Mouse (Mus musculus) ES-Bruce4 (cell line): ENCODE measurements at regions not wholly inside any gene's neighbourhood (a gene's known extent, or its start where the extent isn't known, plus 50 kb on each side); places are given as distances from the start of the nearest gene placed in this dataset.

Source experiments
- H3K27ac ChIP-seq: 2 replicates; pipeline ENCODE4 v1.5.1; 2012; ENCODE audit warnings: low read length, inconsistent platforms; ENCODE audit not compliant: insufficient read depth
- H3K27me3 ChIP-seq: 2 replicates; pipeline ENCODE4 v1.6.1; 2012; ENCODE audit warnings: mild to moderate bottlenecking, low read length, inconsistent platforms; ENCODE audit not compliant: control insufficient read depth, poor library complexity, insufficient read depth, severe bottlenecking
- H3K36me3 ChIP-seq: 2 replicates; pipeline ENCODE4 v1.6.1; 2012; ENCODE audit warnings: inconsistent platforms, mild to moderate bottlenecking, low read length, moderate library complexity; ENCODE audit not compliant: control insufficient read depth, poor library complexity, insufficient read depth, severe bottlenecking
- H3K4me1 ChIP-seq: one replicate; pipeline ENCODE4 v1.8.1; 2011; ENCODE audit warnings: low read length; ENCODE audit not compliant: control insufficient read depth, insufficient read depth
- H3K4me3 ChIP-seq: 2 replicates; pipeline ENCODE4 v1.5.1; 2011; ENCODE audit warnings: low read depth, mild to moderate bottlenecking, low read length
- H3K9ac ChIP-seq: 2 replicates; pipeline ENCODE4 v1.6.1; 2012; ENCODE audit warnings: low read depth, mild to moderate bottlenecking, inconsistent platforms; ENCODE audit not compliant: poor library complexity, severe bottlenecking
- H3K9me3 ChIP-seq: replicated peaks from 2 replicates; pipeline ENCODE4 v1.6.1; 2012; ENCODE audit warnings: mild to moderate bottlenecking, low read length, inconsistent platforms; ENCODE audit not compliant: control insufficient read depth, poor library complexity, insufficient read depth, severe bottlenecking
- CTCF ChIP-seq: IDR thresholded peaks from one replicate; pipeline ENCODE4 v1.8.1; 2011; ENCODE audit warnings: low read depth, low read length
- EP300 ChIP-seq: IDR thresholded peaks from 2 replicates; pipeline ENCODE4 v1.6.1; 2011; ENCODE audit warnings: low read depth, low read length; ENCODE audit not compliant: insufficient read depth
- POLR2A ChIP-seq: IDR thresholded peaks from one replicate; pipeline ENCODE4 v1.8.1; 2011; ENCODE audit warnings: low read length; ENCODE audit not compliant: insufficient read depth

DNA sequence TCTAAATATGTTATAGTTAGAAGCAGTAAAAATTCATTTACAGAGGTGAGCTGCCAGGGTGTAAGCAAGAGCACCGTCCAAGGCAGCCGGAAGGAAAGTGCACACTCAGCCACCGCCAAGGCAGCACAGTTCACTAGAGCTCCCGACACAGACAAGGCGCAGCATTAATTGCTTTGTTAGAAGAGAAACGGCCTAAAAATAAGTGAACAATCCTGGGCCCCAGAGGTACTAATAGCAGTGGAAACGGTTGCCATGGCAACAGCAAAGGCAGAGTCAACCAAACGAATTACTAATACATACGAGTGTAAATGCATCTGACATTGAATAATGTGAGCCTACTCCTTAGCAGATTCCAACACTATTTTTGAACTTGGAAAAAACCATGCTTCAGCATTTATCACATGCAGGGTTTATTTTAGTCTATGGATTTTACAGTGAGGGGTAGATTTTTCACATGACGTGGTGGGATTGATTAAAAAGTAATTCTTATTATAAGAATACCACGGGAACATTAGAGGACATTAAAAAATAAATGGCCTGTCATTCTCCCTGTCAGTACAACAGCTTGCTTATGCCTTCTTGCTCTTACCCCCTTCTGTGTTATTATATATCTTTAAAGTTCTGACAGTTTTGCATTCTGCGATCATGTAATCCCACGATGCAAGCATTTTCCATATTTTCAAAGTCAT lies 62.5 kb downstream of the Cavin4 start:
- no peak overlapping the region for H3K9ac ChIP-seq
- no peaks in the 10 kb centered on the region for H3K36me3 ChIP-seq
- no peaks in the 10 kb centered on the region for H3K9me3 ChIP-seq

DNA sequence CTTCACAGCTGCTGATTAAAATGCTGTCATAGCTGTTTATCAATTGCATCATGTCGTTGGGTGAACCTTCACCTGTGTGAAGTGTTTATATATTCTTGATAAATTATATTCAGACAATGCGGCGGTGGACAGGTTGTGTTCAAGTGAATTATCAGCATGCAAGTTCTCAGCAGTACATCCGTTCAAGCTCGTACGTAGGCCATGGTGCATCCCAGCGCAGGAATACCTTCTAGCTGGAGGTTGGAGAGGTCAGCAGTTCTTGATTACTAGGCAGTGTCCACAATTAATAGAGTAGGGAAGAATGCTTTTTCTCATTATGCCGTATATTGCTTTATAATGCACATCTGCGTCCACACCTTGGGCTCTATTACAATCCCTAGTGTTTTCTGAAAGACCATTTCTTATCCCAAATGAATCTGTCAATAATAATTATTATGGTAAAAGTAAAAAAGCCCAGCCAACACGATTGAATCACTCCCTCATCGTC lies 63.1 kb downstream of the Cavin4 start:
- no peaks in the 10 kb centered on the region for H3K27me3 ChIP-seq
- H3K4me3 ChIP-seq: no peak overlapping the region
- no peaks in the 10 kb centered on the region for H3K36me3 ChIP-seq
- no peaks in the 10 kb centered on the region for H3K4me1 ChIP-seq
- TF ChIP-seq CTCF (no peak), EP300 (no peak), POLR2A (no peak)
- no peak overlapping the region for H3K27ac ChIP-seq
- no peak overlapping the region for H3K9ac ChIP-seq
- H3K9me3 ChIP-seq: no peaks in the 10 kb centered on the region

More for the DNA sequence above, 62.5 kb downstream of the Cavin4 start:
- Histone ChIP-seq H3K27ac (no peak overlapping the region), H3K27me3 (no peaks in the 10 kb centered on the region), H3K4me1 (no peaks in the 10 kb centered on the region), H3K4me3 (no peak overlapping the region)
- no peak for TF ChIP-seq CTCF
- no peak for TF ChIP-seq EP300
- no peak for TF ChIP-seq POLR2A

DNA sequence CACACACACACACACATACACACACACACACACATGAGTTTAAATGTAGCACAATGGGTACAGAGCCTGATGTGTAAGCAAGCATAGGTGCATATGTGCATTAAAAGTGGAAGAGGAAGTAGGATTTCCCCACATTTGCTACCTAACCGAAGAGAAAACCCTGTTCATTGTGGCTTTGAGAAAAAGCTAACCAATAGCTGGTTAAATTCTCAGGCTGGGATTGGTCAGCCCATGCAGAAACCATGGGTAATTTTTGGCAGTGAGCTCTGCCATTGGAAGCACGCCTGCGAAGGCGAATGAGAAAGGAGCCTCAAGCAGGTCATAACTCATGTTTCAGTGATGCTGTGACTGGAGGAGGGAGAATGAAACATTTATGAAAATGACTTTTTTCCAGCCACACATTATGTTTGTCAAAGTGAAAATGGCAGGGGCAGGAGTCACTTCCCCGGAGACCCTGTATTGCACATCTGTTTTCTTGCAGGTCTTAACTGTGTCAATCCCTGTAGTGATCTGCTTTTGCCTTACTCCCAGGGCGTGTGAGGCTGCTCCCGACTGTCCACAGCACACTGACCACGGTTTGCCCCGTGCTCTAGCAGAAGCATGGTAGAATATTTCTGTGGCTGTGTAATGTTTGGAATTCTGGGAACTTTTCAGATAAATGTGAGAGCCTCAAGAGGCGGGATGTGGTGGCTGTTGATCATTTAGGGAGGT lies 71.7 kb downstream of the Cavin4 start:
- H3K4me3 ChIP-seq: no peak overlapping the region
- H3K4me1 ChIP-seq: no peaks in the 10 kb centered on the region
- no peak overlapping the region for H3K27ac ChIP-seq
- TF ChIP-seq POLR2A (no peak), CTCF (no peak), EP300 (no peak)
- H3K36me3 ChIP-seq: no peaks in the 10 kb centered on the region
- no peak overlapping the region for H3K9ac ChIP-seq
- no peaks in the 10 kb centered on the region for H3K27me3 ChIP-seq
- H3K9me3 ChIP-seq: no peaks in the 10 kb centered on the region

DNA sequence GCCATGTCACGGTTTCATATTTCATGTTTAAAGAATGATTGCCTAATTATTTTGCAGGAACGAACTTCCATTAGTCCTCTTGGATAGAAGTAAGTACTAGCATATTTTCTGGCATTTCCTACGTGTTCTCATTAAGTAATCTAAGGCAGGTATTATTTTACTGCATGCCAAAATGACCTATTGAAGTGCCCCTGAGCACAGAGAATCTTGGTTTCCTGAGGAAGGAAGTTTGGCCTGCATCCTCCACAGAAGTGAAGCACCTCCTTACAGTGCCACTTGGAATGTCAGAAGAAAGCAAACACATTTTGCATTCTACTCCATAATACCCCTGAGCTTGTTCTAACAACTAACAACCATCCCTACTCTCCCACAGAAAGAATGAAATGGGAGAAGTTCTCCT lies 82.9 kb downstream of the Cavin4 start:
- no peak overlapping the region for H3K9ac ChIP-seq
- no peak overlapping the region for H3K27ac ChIP-seq
- no peak for TF ChIP-seq POLR2A
- no peak for TF ChIP-seq EP300
- no peak for TF ChIP-seq CTCF
- no peaks in the 10 kb centered on the region for H3K9me3 ChIP-seq
- no peaks in the 10 kb centered on the region for H3K27me3 ChIP-seq
- no peaks in the 10 kb centered on the region for H3K36me3 ChIP-seq
- H3K4me1 ChIP-seq: no peaks in the 10 kb centered on the region
- H3K4me3 ChIP-seq: no peak overlapping the region

DNA sequence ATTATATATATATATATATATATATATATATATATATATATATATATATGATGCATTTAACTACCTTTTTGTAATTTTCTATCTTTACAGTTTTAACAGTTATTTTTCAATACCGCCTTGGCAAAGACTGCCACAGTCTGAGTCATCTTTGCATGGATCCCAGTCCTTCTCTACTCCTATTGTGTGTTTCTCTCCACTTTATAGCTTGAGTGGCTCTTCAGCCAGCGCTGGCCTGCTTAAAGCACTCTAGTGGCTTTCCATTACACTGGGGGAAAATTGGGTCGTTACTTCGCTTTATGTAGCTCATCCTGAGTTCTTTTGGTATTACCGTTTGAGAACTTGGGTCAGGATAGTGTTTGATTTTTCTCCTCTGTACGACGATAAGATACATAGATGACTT lies 86.3 kb downstream of the Cavin4 start:
- no peaks in the 10 kb centered on the region for H3K9me3 ChIP-seq
- no peaks in the 10 kb centered on the region for H3K27me3 ChIP-seq
- H3K4me3 ChIP-seq: no peak overlapping the region
- H3K4me1 ChIP-seq: no peaks in the 10 kb centered on the region
- TF ChIP-seq POLR2A: no peak
- TF ChIP-seq CTCF: no peak
- TF ChIP-seq EP300: no peak
- H3K36me3 ChIP-seq: no peaks in the 10 kb centered on the region
- H3K27ac ChIP-seq: no peak overlapping the region
- no peak overlapping the region for H3K9ac ChIP-seq

DNA sequence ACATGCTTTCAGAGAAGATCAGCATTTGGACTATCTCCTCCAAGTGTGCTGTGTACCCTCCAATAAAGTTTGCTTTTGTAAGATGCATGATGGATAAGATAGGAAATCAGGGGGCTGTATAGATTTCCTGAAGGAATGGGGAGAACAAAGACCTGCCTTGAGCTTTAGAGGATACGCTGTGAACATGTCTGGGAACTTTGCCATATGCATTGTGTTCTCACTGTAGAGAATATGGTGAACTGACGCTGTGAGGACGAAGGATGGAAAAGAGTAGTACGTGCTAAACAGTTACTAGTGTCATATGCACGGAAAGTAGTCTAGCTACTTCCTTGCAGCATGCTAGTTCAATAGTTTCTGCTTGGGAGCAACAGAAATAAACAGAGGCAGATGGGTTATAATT lies 86.8 kb downstream of the Cavin4 start:
- Histone ChIP-seq H3K27me3 (no peaks in the 10 kb centered on the region), H3K27ac (no peak overlapping the region), H3K9ac (no peak overlapping the region), H3K36me3 (no peaks in the 10 kb centered on the region), H3K4me1 (no peaks in the 10 kb centered on the region), H3K4me3 (no peak overlapping the region), H3K9me3 (no peaks in the 10 kb centered on the region)
- TF ChIP-seq CTCF (no peak), POLR2A (no peak), EP300 (no peak)
